Mouse (Mus musculus): Measurements from ENCODE around the gene Cks2. TPM values are rescaled to one million over a fixed set of nuclear protein-coding genes. Genes with fewer than 3 reads are reported as not detected.

Cks2 gene
- 5.6 and 16.7 TPM in 2 replicates for polyA plus RNA-seq (2012; rRNA removed; ENCODE audit: low replicate concordance)

GRCm38 (mm10) chr13:51644829-51645789, at the start of gene Cks2:
Cks2 (plus strand) TSS chr13:51645232.

DNA sequence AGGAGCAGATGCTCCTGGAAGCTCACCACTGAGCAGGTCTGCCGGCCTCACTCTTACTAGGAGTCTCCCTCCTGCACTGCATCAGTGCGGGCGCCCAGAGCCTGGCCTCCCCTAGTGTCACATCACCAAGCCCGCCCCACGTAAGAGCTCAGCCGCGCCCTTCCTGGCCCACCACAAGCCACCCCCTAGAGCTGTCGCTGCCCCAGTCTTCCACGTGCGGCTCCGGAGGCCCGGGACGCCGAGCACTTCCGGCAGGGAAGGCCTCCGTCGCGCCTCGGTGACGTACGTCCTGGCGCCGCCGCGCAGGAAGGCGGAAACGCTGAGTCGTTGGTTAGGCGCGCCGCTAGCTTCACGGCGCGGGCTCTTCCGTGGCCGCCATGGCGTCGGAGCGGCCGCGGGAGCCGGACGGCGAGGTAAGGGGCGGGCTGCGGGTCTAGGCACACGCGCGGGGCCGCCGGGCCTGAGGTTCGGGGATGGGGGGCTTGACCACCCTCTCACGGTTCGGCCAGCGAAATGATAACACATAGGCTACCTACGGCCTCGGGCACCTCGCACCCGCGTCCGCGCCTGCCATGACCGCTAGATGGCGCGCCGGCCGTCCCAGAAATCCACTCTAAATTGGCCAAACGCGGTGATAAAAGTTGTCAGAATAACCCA, 6.5 kb downstream of the Cks2 start, which contains the start of gene Secisbp2:
Gene Secisbp2, plus strand, starts transcription at position 290 of the 657 bp plus-strand sequence.

Other genes starting within 250 kb of the Cks2 start
- 14.5 and 16.8 TPM in 2 replicates for gene S1pr3, start 236.6 kb upstream of the Cks2 start, polyA plus RNA-seq (2012; rRNA removed; ENCODE audit: low replicate concordance)
- gene Shc3, start 75.8 kb upstream of the Cks2 start, polyA plus RNA-seq (2012; rRNA removed; ENCODE audit: low replicate concordance): 0.57 and 5.6 TPM in 2 replicates
- gene Secisbp2, start 6.5 kb downstream of the Cks2 start, polyA plus RNA-seq (2012; rRNA removed; ENCODE audit: low replicate concordance): 15.0 and 25.2 TPM in 2 replicates
- 3.1 and 19.4 TPM in 2 replicates for gene Sema4d, start 148.5 kb downstream of the Cks2 start, polyA plus RNA-seq (2012; rRNA removed; ENCODE audit: low replicate concordance)
- gene Gadd45g, start 201.4 kb downstream of the Cks2 start, polyA plus RNA-seq (2012; rRNA removed; ENCODE audit: low replicate concordance): 56.7 and 96.2 TPM in 2 replicates

Data from subcutaneous adipose tissue, adult 2 months (tissue).